Mouse (Mus musculus): ENCODE results near the gene Ovgp1.
"Not testable (repeated sequence)": the region's sequence is repeated elsewhere in the genome, so short reads cannot be mapped to it uniquely, and the experiment has no call there.

Ovgp1 gene

GRCm38 (mm10) chr3:105994730-105995129, 21.2 kb downstream of the Ovgp1 start:
- DNase-seq (ENCODE audit: low spot score in 2 of 2) = no peak

- DNase-seq (ENCODE audit: low spot score in 2 of 2) = no peak
These were observed 27.3 kb downstream of the Ovgp1 start for GRCm38 (mm10) chr3:106000707-106001375.

GRCm38 (mm10) chr3:106001416-106002370, 28.2 kb downstream of the Ovgp1 start:
- no peak for DNase-seq (ENCODE audit: low spot score in 2 of 2)

DNA sequence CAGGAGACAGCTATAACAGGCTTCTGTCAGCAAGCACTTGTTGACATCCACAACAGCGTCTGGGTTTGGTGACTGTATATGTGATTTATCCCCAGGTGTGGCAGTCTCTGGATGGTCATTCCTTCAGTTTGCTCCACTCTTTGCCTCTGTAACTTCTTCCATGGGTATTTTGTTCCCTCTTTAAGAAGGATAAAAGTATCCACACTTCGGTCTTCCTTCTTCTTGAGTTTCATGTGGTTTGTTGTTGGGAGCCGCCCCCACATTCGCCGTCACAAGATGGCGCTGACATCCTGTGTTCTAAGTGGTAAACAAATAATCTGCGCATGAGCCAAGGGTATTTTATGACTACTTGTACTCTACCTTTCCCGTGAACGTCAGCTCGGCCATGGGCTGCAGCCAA, 29.8 kb downstream of the Ovgp1 start:
- DNase-seq (ENCODE audit: low spot score in 2 of 2) = not testable (repeated sequence)

DNA sequence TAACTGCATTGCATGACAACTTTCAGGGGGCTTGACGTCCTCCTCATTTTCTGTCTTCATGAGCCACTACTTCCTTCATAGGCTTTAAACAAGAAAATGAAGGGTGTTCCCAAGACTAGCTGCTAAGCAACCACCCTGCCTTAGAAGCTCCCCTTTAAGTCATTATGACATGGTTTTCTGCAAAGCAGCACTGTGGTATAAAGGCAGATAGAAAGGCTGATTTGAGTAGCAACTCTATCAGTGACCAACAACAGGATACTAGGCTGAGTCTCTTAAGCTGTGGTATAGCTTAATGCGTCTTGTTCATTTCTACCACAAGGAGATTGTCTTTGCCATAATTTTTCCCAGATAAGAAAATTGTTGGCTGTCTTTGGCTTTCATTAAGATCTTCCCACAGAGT, 41.0 kb downstream of the Ovgp1 start, which contains the start of gene Pifo:
TSS of gene Pifo (minus strand) at position 101 of the 400 bp plus-strand sequence.
- DNase-seq (ENCODE audit: low spot score in 2 of 2) = no peak

- no peak for DNase-seq (ENCODE audit: low spot score in 2 of 2)
These were observed 48.3 kb downstream of the Ovgp1 start for GRCm38 (mm10) chr3:106021840-106022239.

DNA sequence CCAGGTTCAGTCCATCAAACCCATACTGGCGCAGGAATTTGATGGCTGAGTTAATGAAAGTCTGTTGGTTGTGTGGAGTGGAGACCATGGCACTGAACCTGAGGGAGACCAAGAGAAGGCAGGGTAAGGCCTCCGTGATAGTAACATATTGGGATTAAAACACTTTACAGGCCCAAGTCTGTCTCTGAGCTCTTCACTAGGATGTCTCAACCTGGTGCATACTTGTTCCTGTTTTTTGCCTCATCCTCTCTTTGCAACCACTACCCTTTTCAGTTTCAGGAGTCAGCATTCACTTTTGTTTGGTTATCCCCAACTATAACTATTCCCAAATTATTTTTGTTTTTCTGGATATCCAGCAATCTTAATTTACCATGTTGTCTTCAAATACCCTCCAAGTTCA, 50.6 kb downstream of the Ovgp1 start:
- no peak for DNase-seq (ENCODE audit: low spot score in 2 of 2)

- no peak for DNase-seq (ENCODE audit: low spot score in 2 of 2)
These were observed 59.3 kb downstream of the Ovgp1 start, which contains the start of gene Chil5 for GRCm38 (mm10) chr3:106032781-106033180. Chil5 (minus strand) TSS chr3:106032814.

All from heart, adult 9 months (tissue).